Mouse (Mus musculus) spleen, embryonic (tissue): ENCODE measurements around the gene Ass1.

Experiments
- CTCF ChIA-PET: fragments of 350-600 bp; sonication (Branson Sonifier 250); formaldehyde crosslinking; loops from one replicate; lab custom pipeline; 2022; lab: Charles Lee

Ass1 gene

GRCm38 (mm10) chr2:31458460-31458859, 11.5 kb upstream of the Ass1 start:
- CTCF ChIA-PET: interaction anchor here (1.2 kb wide), 1 partner anchor 16 kb away, joined by 3 read pairs; no protein-coding TSS in a partner anchor

- CTCF ChIA-PET: interaction anchor here (0.5 to 1.2 kb wide), 3 partner anchors 15 to 1453 kb away, joined by 3 to 6 read pairs (median 3); no protein-coding TSS in a partner anchor
These were observed 10.7 kb upstream of the Ass1 start for GRCm38 (mm10) chr2:31458989-31459936.

- CTCF ChIA-PET: interaction anchor here (0.7 kb wide), 1 partner anchor 1452 kb away, joined by 3 read pairs; no protein-coding TSS in a partner anchor
These were observed 9.9 kb upstream of the Ass1 start for GRCm38 (mm10) chr2:31460025-31460571.

- CTCF ChIA-PET: interaction anchor here (0.5 kb wide), 1 partner anchor 309 kb away, joined by 3 read pairs; the partner anchor contains the start of gene Gpr107
These were observed 9.1 kb upstream of the Ass1 start for GRCm38 (mm10) chr2:31460920-31461319.

- CTCF ChIA-PET: no interaction called here
These were observed 8.0 kb upstream of the Ass1 start for GRCm38 (mm10) chr2:31462051-31462450.

GRCm38 (mm10) chr2:31463253-31463652, 6.8 kb upstream of the Ass1 start:
- CTCF ChIA-PET: interaction anchor here (0.7 to 0.8 kb wide), 2 partner anchors 53 to 451 kb away, joined by 3 to 4 read pairs; no protein-coding TSS in a partner anchor

GRCm38 (mm10) chr2:31463696-31464528, 6.1 kb upstream of the Ass1 start:
- CTCF ChIA-PET: interaction anchor here (0.7 kb wide), 1 partner anchor 450 kb away, joined by 3 read pairs; no protein-coding TSS in a partner anchor

- CTCF ChIA-PET: no interaction called here
These were observed 5.5 kb upstream of the Ass1 start for GRCm38 (mm10) chr2:31464529-31464910.

- CTCF ChIA-PET: no interaction called here
These were observed 2.5 kb upstream of the Ass1 start for GRCm38 (mm10) chr2:31467457-31467856.

GRCm38 (mm10) chr2:31468857-31469256, 1.1 kb upstream of the Ass1 start:
- CTCF ChIA-PET: no interaction called here

GRCm38 (mm10) chr2:31469480-31469879, 527 bp upstream of the Ass1 start:
- CTCF ChIA-PET: no interaction called here

GRCm38 (mm10) chr2:31470683-31471385, 827 bp downstream of the Ass1 start:
- CTCF ChIA-PET: interaction anchor here (0.6 to 0.9 kb wide), 3 partner anchors 12 to 1303 kb away, joined by 3 to 7 read pairs (median 4); no protein-coding TSS in a partner anchor

GRCm38 (mm10) chr2:31471611-31472010, 1.6 kb downstream of the Ass1 start:
- CTCF ChIA-PET: interaction anchor here (0.9 kb wide), 1 partner anchor 11 kb away, joined by 4 read pairs; no protein-coding TSS in a partner anchor

- CTCF ChIA-PET: interaction anchor here (1.3 to 2.9 kb wide), 2 partner anchors 22 to 36 kb away, joined by 3 to 7 read pairs; no protein-coding TSS in a partner anchor
These were observed 2.5 kb downstream of the Ass1 start for GRCm38 (mm10) chr2:31472406-31473065.

GRCm38 (mm10) chr2:31473941-31474340, 3.9 kb downstream of the Ass1 start:
- CTCF ChIA-PET: interaction anchor here (0.6 to 2.9 kb wide), 5 partner anchors 15 to 213 kb away, joined by 3 to 7 read pairs (median 3); no protein-coding TSS in a partner anchor

- CTCF ChIA-PET: interaction anchor here (0.6 to 2.9 kb wide), 3 partner anchors 16 to 165 kb away, joined by 3 to 7 read pairs (median 6); no protein-coding TSS in a partner anchor
These were observed 4.7 kb downstream of the Ass1 start for GRCm38 (mm10) chr2:31474686-31475085.

GRCm38 (mm10) chr2:31476107-31476820, 6.3 kb downstream of the Ass1 start:
- CTCF ChIA-PET: interaction anchor here (0.6 kb wide), 1 partner anchor 223 kb away, joined by 5 read pairs; no protein-coding TSS in a partner anchor

- CTCF ChIA-PET: no interaction called here
These were observed 7.5 kb downstream of the Ass1 start for GRCm38 (mm10) chr2:31477234-31478161.
